Mouse (Mus musculus) left cerebral cortex, adult 11 months (tissue): ENCODE results near the gene Pou3f3.

Experiments used
- DNase-seq: peaks from one replicate; pipeline ENCODE4 v3.0.0; 2022; ENCODE audit warnings: low spot score

Pou3f3 gene

DNA sequence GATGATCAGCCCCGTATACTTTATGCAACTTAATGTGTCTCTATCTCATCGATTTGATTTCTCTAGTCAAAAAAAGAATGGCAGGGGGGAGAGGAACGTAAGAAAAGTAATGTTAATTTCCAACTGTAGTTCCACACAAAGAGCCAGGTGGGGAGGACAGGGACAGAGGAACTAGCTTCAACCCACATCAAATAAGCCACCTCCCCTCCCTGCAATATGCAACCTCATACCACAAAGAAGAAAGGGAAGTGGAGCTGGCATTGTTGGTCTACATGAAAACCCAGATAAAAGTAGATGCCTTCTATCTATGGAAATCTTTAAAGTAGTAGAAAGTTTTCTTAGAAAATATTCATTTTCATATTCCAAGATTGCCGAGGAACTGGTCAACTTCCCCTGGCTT is 14.7 kb downstream of the Pou3f3 start:
- no peak for DNase-seq

DNA sequence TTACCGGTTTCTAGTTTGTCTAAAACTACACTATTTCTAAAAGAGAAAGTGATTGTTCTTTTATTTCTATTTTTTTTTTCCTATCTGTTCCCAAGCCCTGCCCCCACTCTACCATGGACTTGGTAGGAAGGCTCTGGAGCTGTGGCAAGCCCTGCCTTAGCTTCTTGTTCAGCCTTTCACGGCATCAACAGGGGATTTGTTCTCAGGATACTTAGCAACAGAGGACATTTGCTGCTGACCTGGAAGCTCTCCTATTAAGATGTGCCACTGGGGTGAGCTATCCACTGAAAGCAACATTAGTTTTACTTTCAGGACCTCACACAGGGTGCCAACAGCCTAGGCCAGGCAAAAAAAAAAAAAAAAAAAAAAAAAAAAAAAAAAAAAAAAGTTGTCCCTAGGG is 15.4 kb downstream of the Pou3f3 start:
- DNase-seq = no peak

DNA sequence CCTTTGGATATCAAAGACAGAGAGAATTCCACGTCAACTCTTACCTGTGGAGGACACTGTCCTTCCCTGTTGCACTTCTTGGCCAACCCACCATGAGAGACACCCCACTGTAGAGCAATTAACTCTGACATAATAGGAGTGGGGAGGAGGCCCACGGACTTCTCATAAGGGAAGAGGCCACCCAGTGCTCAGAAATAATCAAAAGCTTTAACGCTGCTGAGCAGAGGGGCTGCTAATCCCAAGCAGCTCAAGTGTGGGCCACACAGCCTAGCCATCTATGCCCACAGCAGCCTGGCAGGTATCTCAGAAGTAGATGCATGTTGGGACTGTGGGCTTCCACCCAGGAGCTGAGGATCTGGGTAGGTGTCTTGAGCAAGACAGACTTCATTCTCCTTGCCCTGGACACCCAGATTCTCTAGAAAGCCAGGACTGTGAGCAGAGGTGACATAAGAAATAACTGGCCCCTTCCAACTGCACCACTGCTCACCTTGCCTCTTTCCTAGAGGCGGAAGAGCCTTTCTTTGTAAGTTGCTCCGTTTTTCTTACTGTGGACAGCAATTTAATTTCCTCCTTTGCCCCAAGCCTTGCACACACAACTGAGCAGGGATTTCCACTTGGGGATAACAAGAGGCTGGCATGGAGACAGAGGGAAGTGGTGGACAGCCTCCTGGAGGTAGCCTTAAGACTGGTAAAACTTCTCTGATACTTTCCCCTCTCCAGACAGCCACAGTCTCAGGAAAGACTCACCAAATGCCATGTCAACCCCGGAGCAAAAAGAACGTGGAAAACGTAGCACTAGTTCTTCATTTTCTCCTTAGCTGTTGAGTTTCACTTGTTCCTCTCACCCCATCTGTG is 16.1 kb downstream of the Pou3f3 start:
- no peak for DNase-seq

DNA sequence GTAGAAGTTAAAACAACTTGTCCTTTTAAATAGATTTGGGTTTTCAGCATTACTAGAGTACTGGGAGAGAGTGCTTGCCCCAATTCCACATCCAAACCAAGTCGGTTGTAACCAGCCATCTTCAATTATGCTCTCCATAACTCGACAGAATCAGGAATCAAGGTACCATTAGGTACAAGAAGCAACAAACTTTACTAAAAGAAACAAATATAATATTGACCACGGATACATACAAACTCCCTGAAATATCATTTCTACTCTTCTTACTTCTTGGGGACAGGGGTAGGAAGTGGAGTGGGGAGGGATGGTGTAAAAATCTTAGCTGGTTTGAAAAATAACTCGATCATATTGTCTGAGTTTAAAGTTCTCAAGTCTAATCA is 16.7 kb downstream of the Pou3f3 start:
- no peak for DNase-seq

DNA sequence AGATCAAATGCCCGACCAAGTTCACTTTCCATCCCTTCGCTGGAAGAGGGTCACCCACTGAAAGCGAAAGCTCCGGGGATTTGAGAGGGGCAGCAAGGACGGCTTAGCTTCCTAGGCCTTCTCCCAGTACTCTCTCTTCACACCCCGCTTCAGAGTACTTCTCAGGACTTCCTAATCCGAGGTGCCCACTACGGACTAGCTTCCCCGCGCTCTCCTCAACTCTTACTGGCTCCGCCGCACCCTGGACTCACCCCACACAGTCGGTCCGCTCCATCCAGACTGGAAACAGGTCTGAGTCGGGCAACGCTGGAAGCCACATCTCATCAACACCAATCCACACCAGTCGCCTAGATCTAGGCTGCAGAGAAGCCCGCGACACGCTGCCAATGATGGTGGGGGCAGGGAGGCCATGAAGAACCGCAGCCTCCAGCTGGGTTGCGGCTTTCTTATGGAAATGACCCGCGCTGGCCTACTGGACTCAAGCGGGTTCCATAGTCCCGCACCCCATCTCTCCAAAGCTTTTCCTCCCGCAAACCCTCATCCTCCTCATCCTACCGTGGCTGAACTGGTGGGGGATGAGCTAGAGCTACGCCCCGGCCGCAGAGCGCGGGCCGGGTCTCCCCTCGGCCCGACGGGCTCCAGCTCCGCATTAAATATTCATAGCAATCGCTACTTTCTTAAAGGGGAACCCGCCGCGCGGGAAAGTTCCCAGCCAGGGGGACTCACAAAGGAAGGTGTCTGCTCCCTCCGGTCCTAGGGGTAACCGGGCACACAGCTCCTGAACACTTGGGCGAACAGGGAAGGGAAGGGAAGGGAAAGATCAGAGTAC is 17.8 kb downstream of the Pou3f3 start:
- DNase-seq = no peak

DNA sequence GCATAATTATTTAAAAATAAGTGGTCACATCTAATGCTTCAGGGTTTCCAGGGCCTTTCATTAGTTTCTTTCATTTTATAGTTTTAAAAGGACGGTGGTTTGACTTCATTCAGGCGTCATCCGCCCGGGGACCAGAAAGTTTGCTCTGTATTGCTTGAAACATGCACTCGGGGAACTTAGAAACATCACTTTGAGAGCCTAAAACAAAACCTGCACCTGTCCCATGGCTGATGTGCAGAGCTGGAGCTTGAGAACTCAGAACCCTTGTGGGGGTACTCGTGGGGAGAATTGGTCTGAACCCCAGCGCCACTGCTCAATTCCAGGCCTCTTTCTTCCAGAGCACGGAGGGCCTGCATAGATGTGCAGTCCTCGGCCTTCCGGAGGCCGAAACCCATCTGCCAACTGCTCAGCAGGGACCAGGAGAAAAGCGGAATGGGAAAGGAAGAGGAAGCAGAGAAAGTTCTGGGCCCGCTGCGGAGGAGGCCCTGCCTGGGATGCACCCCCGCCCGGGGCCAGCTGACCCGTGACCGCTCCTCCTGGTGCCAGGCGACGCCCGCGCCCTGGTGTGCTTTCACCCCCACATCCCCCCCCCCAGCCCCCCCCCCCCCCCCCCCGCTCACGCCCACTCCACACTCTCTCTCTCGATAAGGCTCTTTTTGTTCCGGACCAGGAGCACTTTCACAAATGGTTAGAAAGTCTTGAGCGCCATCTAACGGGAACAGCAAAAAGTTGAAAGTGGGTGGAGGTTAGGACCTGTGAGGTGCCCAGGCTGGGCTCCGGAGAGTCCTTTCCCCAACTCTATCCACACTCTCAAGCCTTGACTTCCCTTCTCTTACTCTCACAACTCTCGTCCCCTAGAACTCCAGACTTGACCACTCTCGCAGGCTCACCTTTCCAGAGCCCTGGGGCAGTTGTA is 18.7 kb downstream of the Pou3f3 start:
- no peak for DNase-seq

DNA sequence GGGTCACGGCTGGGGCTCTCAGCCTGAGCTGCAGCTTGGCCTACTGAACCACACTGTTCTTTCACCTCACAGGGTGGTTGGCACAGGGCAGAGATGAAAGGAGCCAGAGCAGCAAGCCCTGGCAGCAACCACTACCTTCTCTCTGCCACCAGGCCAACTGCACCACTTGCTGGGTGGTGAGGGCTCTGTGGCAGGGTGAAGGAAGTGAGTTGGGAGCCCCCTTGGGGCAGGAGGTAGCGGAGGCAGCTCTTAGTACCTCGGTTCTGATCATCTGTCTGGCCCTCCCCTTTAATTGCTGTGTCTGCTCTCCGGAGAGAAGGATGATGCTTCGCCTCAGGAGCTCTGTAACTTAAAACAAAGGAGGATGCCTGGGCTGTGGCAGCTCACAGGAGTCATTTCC is 23.0 kb downstream of the Pou3f3 start:
- DNase-seq = no peak

DNA sequence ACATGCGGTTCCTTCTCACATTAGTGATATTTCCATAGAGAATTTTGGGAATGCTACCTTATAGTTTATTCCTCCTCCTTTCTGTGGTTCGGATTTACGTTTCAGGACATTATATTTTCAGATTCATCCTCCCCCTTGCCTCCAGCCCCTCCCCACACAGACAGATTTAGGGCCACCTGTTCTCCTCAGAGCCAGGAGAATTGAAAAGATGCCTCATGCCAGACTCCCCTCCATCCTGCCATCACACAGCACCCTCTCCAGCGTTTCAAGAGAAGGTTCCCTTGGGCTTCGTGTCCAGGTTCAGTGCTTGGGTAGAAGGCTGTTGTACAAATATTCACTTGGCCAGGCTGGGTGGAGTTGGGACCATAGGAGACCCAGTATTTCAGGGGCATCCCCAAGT is 25.8 kb downstream of the Pou3f3 start:
- DNase-seq = no peak

DNA sequence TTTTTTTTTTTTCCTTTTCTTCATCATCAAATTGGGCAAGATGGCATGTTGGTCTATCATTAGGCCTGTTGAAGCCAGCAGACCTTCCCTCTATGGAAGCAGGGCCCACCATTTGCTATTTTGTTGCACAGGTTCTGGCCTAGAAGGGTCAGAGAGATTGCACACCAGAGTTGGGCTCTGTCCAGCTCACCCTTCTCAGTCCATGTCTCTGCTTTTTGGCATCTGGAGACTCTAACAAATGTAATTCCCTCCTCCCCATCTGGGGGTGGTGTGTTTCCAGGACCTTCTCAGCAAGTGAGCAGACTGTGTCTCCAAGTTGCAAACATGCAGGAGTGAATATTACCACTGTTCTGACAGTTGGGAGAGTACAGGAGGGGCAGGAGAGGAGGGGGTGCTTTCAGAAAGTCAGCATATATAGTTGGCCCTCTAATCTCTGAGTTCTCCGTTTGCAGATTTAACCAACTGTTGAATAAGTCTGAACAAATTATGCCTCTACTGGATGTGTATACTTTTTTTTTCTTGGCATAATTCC is 28.3 kb downstream of the Pou3f3 start:
- no peak for DNase-seq

DNA sequence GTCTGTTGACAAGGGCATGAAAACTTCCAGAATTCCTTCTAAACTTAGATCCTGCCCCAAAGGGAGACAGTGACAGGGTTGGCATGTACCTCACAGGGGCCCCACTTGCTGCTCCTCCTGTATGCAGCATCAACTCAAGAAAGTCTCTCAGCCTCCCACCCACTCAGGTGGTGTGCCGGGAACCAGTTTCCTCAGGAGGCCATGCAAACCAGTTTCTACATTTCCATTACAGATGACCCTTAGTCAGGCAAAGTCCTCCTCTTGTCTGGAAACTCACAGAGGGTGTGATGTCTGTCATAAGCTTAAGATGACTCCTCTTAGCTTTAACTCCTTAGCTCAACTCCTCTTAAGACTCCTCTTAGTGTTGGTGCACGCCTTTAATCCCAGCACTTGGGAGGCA is 29.3 kb downstream of the Pou3f3 start:
- no peak for DNase-seq

DNA sequence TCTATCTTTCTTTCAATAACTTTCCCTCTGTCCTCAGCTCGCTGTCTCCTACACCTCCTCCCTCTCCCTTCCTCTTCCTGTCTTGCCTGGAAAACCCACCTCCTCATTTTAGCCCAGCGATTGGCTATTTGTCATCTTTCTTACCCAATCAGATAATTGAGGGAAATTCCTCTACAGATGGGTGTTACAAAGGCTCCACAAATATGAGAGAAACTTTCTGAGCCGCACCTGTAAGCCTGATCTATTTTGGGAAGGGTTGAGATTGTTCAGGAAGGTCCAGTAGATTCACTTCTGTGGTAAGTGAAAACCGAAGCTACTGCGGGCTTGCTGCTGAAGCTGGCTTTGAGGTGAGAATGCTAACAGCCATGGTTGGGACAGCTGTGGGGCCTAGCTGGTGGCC is 31.6 kb downstream of the Pou3f3 start:
- no peak for DNase-seq

DNA sequence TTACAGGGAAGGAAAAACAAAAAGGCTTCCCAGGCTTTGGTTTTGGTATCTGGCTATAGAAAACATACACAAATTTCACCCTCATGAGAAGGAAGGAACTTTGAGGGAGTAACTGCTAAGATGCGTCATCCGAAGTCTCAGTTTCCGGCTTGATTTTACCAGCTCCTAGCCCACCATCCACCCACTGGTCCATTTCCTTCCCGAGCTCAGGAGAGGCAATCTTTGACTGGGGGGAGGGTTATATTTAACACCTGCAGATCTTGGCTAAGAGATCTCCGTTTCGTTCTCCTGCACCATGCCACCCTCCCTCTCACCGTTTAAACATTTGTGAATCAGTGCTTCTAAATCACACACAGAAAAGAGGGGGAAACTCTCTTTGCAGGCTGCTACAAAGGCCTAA is 32.1 kb downstream of the Pou3f3 start:
- no peak for DNase-seq

DNA sequence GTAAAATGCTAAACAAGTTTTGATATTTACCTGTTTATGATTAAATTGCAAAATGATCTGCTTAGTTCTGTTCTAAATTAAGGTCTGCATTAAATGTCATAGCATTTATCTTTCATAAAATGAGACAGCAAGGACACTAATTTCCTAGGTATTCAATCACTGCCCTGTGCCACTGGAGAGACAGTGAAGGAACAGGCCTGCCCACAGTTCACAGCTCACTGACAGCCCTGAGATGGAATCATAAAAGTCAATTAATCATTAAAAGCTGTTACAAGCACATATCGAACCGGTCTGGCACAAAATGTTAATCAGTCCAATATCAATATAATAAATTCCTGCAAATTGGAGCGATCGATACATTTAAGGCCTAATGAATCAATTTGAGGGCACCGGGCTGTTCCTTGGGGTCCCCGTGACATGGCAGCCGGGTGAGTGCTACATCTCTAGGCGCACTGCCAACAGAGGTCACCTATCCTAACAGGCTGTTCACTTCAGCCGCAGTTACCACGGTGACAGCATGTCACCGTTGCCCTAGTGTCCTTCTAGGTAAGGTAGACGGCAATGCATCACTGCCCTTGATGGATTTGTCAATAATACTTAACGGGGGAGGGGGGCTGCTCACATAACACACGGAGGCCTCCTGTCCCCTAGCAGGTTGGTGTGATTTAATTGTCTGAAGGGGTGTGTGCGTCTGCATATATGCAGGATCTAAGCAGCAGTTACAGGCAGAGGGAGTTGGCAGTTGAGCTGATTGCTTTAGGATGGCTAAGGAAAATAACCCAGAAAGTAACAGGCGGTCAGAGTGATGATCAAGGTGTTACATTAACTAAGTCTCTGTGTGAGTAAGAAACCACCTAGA is 46.0 kb downstream of the Pou3f3 start:
- DNase-seq = no peak

DNA sequence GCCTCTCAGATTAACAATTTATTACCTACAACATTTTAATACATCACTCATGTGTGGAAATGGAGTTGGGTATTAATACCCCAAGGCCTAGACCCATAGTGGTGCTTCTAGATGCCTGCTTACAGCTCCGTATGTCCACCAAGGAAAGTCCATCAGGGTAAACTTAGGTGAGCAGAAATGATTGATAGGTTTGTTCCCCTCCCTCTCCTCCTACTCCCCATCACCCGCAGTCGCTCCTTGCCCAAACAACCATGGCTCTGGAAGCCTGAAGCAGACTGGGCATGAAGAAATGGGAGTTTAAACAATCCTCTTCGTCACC is 46.6 kb downstream of the Pou3f3 start:
- DNase-seq = no peak

DNA sequence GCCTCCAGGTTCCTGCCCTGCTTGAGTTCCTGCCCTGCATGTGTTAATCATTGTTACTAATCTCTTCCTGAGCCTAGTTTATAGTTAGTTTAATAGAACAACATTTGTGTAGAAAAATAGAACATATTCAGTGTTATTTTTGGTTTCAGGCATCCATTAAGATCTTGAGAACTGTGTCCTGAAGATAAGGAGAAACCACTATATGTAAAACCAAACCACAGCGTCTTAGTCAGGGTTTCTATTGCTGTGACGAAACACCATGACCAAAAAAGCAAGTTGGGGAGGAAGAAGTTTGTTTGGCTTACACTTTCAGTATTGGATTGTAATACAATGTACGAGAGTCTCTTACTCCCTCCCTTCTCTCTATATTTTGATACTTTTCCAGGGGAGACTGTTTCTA is 49.5 kb downstream of the Pou3f3 start:
- no peak for DNase-seq

DNA sequence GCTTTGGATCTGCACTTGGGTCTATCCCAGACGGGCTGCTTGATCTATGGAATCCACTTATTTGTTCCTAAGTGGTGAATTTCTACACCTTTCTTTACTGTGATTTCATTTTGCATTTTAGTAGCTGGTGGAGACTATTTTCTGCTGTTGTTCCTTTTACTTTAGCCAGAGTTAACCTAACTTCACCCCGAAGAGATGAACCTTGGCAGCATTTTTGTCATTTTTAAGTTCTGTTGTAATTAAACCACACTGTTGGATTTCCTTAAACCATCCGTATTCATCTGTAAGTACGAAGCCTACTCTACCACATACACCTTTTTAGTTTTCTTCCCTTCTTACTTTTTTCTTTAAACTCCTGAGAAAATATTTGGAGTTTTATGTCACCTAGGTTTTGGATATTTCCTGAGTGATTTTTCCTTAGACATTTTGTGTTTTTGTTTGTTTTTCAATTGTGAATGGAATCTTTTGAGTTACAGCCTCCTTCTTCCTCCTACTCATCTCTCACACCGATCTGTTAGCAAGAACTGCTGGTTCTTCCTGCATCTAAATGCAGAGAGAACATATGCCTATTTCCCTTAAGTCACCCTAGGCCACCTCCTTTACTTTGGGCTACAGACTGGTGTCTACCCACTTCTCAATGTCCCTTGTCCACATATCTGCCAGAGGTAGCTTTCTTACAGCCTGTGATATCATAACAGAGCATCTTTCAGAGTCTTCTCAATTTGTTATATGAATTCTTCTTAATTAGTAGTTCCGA is 54.1 kb downstream of the Pou3f3 start:
- no peak for DNase-seq
